Mouse (Mus musculus): ENCODE measurements around the gene Has3. TPM values are rescaled to one million over a fixed set of nuclear protein-coding genes. Genes with fewer than 3 reads are reported as not detected.

The Has3 gene
- total RNA-seq, 1 experiment, result 5.0 TPM

GRCm38 (mm10) chr8:106929921-106930320 is 59.9 kb downstream of the Has3 start:
- H3K4me1 ChIP-seq (ENCODE audit: control insufficient read depth in 2 of 2, insufficient read depth in 2 of 2, low read length in 2 of 2, poor library complexity in 1 of 2), result peaks cover 9 to 15% of the 10 kb centered on the region in 2 experiments
- no peak overlapping the region for H3K9ac ChIP-seq (ENCODE audit: insufficient read depth, low read depth, low read length, poor library complexity, severe bottlenecking)
- no peaks in the 10 kb centered on the region for H3K36me3 ChIP-seq (ENCODE audit: control insufficient read depth, insufficient read depth, low read length, poor library complexity, severe bottlenecking)
- no peak for DNase-seq (ENCODE audit: low read depth, low spot score)
- peak overlapping the region; percentile 36; the same call in 1 of the 2 replicates for H3K27ac ChIP-seq (ENCODE audit: insufficient read depth, low read depth, low read length, poor library complexity, severe bottlenecking)
- TF ChIP-seq ZC3H11A (IDR thresholded peaks at IDR 0.05; ENCODE audit: borderline replicate concordance, low read depth, low read length), result no peak
- TF ChIP-seq MAFK (IDR thresholded peaks at IDR 0.05; ENCODE audit: insufficient read depth, low read depth, low read length), result no peak
- no peak for TF ChIP-seq CHD2 (IDR thresholded peaks at IDR 0.05; ENCODE audit: low read depth, low read length)
- no peak for TF ChIP-seq HCFC1 (IDR thresholded peaks at IDR 0.05; ENCODE audit: borderline replicate concordance, insufficient read depth, low read length)
- no peak for TF ChIP-seq ZNF384 (IDR thresholded peaks at IDR 0.05; ENCODE audit: low read depth, low read length)
- no peak overlapping the region for H3K4me3 ChIP-seq (ENCODE audit: insufficient read depth in 1 of 2, low read depth in 1 of 2, low read length in 2 of 2, poor library complexity in 1 of 2, severe bottlenecking in 1 of 2)
- in situ Hi-C loops (cut with MboI; ENCODE audit: low sequenced_read_pairs in 2 of 2, unreplicated experiment in 2 of 2), result no loop called here
- H3K9me3 ChIP-seq (ENCODE audit: control insufficient read depth, insufficient read depth, low read depth, low read length), result no peaks in the 10 kb centered on the region

DNA sequence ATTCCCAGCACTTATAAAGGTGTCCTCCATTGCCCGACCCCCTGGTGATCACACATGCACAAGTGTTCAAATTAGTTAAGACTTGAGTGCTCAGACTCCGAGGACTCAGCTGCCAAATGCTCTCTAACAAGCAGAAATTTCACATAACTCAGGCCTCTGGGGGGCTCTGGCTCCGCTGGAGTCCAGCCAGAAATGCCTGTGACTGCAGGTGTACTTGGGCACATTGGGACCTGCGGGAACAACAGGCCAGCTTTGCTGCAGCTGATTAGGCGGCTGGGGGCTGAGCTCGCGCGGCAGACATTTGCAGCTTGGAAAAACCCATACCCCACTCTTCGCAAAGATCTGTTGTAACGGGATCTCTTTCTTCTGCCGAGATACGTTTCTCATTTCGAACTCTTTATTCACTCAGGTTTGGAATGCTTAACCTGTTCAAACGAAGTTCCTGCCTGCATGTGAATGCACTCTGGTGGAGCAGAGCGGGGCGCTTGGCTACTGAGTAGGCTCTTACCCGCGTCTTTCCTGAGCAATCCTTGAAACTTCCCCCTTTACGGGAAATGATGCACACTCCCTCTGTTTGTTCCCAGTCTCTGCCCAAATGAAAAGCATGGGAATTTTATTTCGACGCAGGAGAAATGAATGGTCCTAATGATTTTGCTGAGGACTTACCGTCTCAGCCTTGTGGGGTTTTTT is 62.5 kb downstream of the Has3 start:
- in situ Hi-C loops (cut with MboI; ENCODE audit: low sequenced_read_pairs in 2 of 2, unreplicated experiment in 2 of 2), result no loop called here
- H3K9me3 ChIP-seq (ENCODE audit: control insufficient read depth, insufficient read depth, low read depth, low read length), result no peaks in the 10 kb centered on the region
- peak; percentile 45; the same call in 1 of the 2 replicates for TF ChIP-seq HCFC1 (IDR thresholded peaks at IDR 0.05; ENCODE audit: borderline replicate concordance, insufficient read depth, low read length)
- no peak for TF ChIP-seq ZC3H11A (IDR thresholded peaks at IDR 0.05; ENCODE audit: borderline replicate concordance, low read depth, low read length)
- peak overlapping the region; percentile 74; the same call in 1 of the 2 replicates for H3K27ac ChIP-seq (ENCODE audit: insufficient read depth, low read depth, low read length, poor library complexity, severe bottlenecking)
- no peak for DNase-seq (ENCODE audit: low read depth, low spot score)
- H3K9ac ChIP-seq (ENCODE audit: insufficient read depth, low read depth, low read length, poor library complexity, severe bottlenecking), result peak overlapping the region; percentile 46; the same call in 1 of the 2 replicates
- H3K36me3 ChIP-seq (ENCODE audit: control insufficient read depth, insufficient read depth, low read length, poor library complexity, severe bottlenecking), result no peaks in the 10 kb centered on the region
- peaks cover 8 to 9% of the 10 kb centered on the region in 2 experiments for H3K4me1 ChIP-seq (ENCODE audit: control insufficient read depth in 2 of 2, insufficient read depth in 2 of 2, low read length in 2 of 2, poor library complexity in 1 of 2)
- H3K4me3 ChIP-seq (ENCODE audit: insufficient read depth in 1 of 2, low read depth in 1 of 2, low read length in 2 of 2, poor library complexity in 1 of 2, severe bottlenecking in 1 of 2), result peak overlapping the region; percentile 18 to 53

DNA sequence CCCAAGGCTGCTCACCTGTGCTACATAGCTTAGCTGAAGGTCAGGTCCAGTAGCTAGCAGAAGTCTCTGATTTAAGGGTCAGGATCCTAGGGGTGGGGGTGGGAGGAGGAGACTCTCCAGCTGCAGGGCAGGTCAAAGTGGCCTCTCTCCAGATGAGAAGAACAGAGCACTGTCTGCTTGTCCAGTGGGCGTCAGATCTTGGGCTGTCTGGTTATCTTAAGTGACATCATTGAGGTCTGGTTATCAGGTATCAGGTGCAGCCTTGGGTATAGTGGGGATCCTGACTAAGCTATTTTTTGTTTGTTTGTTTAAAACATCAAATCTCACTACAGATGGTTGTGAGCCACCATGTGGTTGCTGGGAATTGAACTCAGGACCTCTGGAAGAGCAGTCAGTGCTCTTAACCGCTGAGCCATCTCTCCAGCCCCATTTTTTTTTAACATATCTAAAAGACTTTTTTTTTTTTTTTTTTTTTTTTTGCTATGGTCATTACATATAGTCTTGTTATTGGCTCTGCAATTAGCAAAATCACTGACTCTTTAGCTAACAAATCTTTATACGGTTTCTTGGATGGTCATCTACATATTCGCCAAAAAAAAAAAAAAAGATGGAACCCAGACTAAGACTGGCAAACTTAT is 63.6 kb downstream of the Has3 start:
- in situ Hi-C loops (cut with MboI; ENCODE audit: low sequenced_read_pairs in 2 of 2, unreplicated experiment in 2 of 2), result no loop called here
- no peak overlapping the region; the same call in 1 of the 2 replicates for H3K27ac ChIP-seq (ENCODE audit: insufficient read depth, low read depth, low read length, poor library complexity, severe bottlenecking)
- no peaks in the 10 kb centered on the region for H3K36me3 ChIP-seq (ENCODE audit: control insufficient read depth, insufficient read depth, low read length, poor library complexity, severe bottlenecking)
- peaks cover 8 to 14% of the 10 kb centered on the region in 2 experiments for H3K4me1 ChIP-seq (ENCODE audit: control insufficient read depth in 2 of 2, insufficient read depth in 2 of 2, low read length in 2 of 2, poor library complexity in 1 of 2)
- no peak overlapping the region for H3K9ac ChIP-seq (ENCODE audit: insufficient read depth, low read depth, low read length, poor library complexity, severe bottlenecking)
- no peaks in the 10 kb centered on the region for H3K9me3 ChIP-seq (ENCODE audit: control insufficient read depth, insufficient read depth, low read depth, low read length)
- no peak overlapping the region for H3K4me3 ChIP-seq (ENCODE audit: insufficient read depth in 1 of 2, low read depth in 1 of 2, low read length in 2 of 2, poor library complexity in 1 of 2, severe bottlenecking in 1 of 2)
- TF ChIP-seq CHD2 (IDR thresholded peaks at IDR 0.05; ENCODE audit: low read depth, low read length) (no peak), HCFC1 (IDR thresholded peaks at IDR 0.05; ENCODE audit: borderline replicate concordance, insufficient read depth, low read length) (no peak), ZNF384 (IDR thresholded peaks at IDR 0.05; ENCODE audit: low read depth, low read length) (peak; percentile 80), ZC3H11A (IDR thresholded peaks at IDR 0.05; ENCODE audit: borderline replicate concordance, low read depth, low read length) (no peak)
- no peak for DNase-seq (ENCODE audit: low read depth, low spot score)

Other genes starting within 250 kb of the Has3 start
- gene Tango6, start 187.2 kb upstream of the Has3 start, total RNA-seq (2012; rRNA removed), result 13.6 and 16.5 TPM in 2 replicates
- gene Utp4, start 23.4 kb downstream of the Has3 start, total RNA-seq (2012; rRNA removed), result 87.5 and 118 TPM in 2 replicates
- 32.4 and 45.7 TPM in 2 replicates for gene Sntb2, start 65.5 kb downstream of the Has3 start, total RNA-seq (2012; rRNA removed)
- 16.6 and 24.1 TPM in 2 replicates for gene Vps4a, start 161.0 kb downstream of the Has3 start, total RNA-seq (2012; rRNA removed)
- 15.4 and 16.1 TPM in 2 replicates for gene Pdf, start 178.4 kb downstream of the Has3 start, total RNA-seq (2012; rRNA removed)
- gene Cog8, start 186.4 kb downstream of the Has3 start, total RNA-seq (2012; rRNA removed), result 37.8 and 39.1 TPM in 2 replicates
- gene Nip7, start 186.6 kb downstream of the Has3 start, total RNA-seq (2012; rRNA removed), result 169 and 189 TPM in 2 replicates
- gene Tmed6, start 195.4 kb downstream of the Has3 start, total RNA-seq (2012; rRNA removed), result 0.27 and 0.48 TPM in 2 replicates
- gene Terf2, start 226.3 kb downstream of the Has3 start, total RNA-seq (2012; rRNA removed), result 13.9 and 14.1 TPM in 2 replicates

Measured in ES-E14 (cell line).